Mouse (Mus musculus) hindbrain, embryonic 16.5 days (tissue): ENCODE measurements at regions not wholly inside any gene's neighbourhood (a gene's known extent, or its start where the extent isn't known, plus 50 kb on each side); places are given as distances from the start of the nearest gene placed in this dataset.

ENCODE experiments used
- ATAC-seq: fragments of 200-750 bp; cut with Nextera tagmentation; 2 replicates; pipeline ENCODE4 v1.8.0; 2017; ENCODE audit warnings: moderate TSS enrichment, moderate library complexity
- H3K27ac ChIP-seq: fragments of 300-500 bp; sonication (generic); 2 replicates; pipeline ENCODE4 v1.5.1; 2014; ENCODE audit warnings: low read depth, mild to moderate bottlenecking, control low read depth, low read length, moderate library complexity
- H3K27me3 ChIP-seq: fragments of 300-500 bp; sonication (generic); replicated peaks from 2 replicates; pipeline ENCODE4 v1.6.1; 2014; ENCODE audit warnings: low read length; ENCODE audit not compliant: control insufficient read depth, insufficient read depth
- H3K36me3 ChIP-seq: fragments of 300-500 bp; sonication (generic); 2 replicates; pipeline ENCODE4 v1.6.1; 2014; ENCODE audit warnings: mild to moderate bottlenecking, low read length, moderate library complexity, mixed read lengths; ENCODE audit not compliant: control insufficient read depth, insufficient read depth
- H3K4me1 ChIP-seq: fragments of 300-500 bp; sonication (generic); 2 replicates; pipeline ENCODE4 v1.6.1; 2014; ENCODE audit warnings: low read depth, low read length; ENCODE audit not compliant: control insufficient read depth, insufficient read depth
- H3K4me2 ChIP-seq: fragments of 300-500 bp; sonication (generic); 2 replicates; pipeline ENCODE4 v1.6.1; 2014; ENCODE audit warnings: mild to moderate bottlenecking, low read length, control low read depth, moderate library complexity
- H3K4me3 ChIP-seq: fragments of 300-500 bp; sonication (generic); 2 replicates; pipeline ENCODE4 v1.5.1; 2014; ENCODE audit warnings: mild to moderate bottlenecking, low read length, control low read depth, moderate library complexity
- H3K9ac ChIP-seq: fragments of 300-500 bp; sonication (generic); 2 replicates; pipeline ENCODE4 v1.6.1; 2014; ENCODE audit warnings: low read depth, mild to moderate bottlenecking, control low read depth, low read length, moderate library complexity
- H3K9me3 ChIP-seq: fragments of 300-500 bp; sonication (generic); 2 replicates; pipeline ENCODE4 v1.6.1; 2014; ENCODE audit warnings: mild to moderate bottlenecking, low read length, moderate library complexity; ENCODE audit not compliant: control insufficient read depth
- WGBS: fragments of 180-500 bp; shearing (Covaris S2); extraction: QIAGEN DNeasy Blood & Tissue Kit; methylation state at CpG from one replicate; pipeline ENCODE4 v1.1.7; 2014; 5-methylcytosine and 5-hydroxymethylcytosine counted together

DNA sequence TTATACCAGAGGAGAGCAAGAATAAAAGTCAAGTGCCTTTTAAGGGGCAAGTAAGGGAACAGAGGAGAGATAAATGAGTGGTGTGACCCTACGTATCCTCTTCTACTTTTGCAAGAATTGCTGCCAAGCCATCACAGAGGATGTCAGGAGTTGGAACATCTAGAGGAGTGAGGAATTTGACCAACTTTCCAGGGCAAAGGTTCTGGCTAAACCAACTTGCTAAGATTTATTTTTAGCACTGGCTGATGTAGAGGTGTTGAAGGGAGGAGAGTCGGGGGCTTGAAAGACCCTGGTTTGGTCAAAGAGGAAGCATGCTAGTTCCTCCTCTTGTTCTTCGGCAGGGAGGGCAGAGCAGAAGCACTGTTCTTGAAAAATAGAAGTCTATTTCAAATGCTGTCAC, 113.8 kb upstream of the Dcbld2 start:
- no peak overlapping the region for H3K4me3 ChIP-seq
- H3K36me3 ChIP-seq: no peaks in the 10 kb centered on the region
- no peaks in the 10 kb centered on the region for H3K4me1 ChIP-seq
- H3K9me3 ChIP-seq: no peaks in the 10 kb centered on the region
- H3K4me2 ChIP-seq: no peak overlapping the region
- H3K27ac ChIP-seq: no peak overlapping the region
- no peaks in the 10 kb centered on the region for H3K27me3 ChIP-seq
- no peak for ATAC-seq
- H3K9ac ChIP-seq: no peak overlapping the region
- WGBS: 90% methylated on average over 3 of the region's 3 CpGs

DNA sequence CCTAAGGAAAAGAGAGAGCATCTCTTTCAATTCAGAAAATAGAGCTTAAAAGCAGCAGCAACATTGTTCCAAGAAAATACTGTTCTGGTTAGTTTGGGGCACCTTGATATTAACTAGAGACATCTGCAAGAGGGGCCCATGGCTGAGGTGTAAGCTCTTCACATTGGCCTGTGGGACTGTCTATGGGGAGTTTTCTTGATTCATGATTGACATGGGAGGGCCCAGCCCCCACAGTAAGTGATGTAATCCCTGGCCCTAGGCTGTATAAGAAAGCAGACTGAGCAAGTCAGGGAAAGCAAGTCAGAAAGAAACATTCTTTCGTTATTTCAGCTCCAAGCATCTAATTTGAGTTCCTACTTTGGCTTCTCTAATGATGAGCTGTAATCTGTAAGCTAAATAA, 113.1 kb upstream of the Dcbld2 start:
- Histone ChIP-seq H3K4me1 (no peaks in the 10 kb centered on the region), H3K9ac (no peak overlapping the region), H3K27me3 (no peaks in the 10 kb centered on the region), H3K9me3 (no peaks in the 10 kb centered on the region), H3K4me3 (no peak overlapping the region), H3K27ac (no peak overlapping the region), H3K4me2 (no peak overlapping the region), H3K36me3 (no peaks in the 10 kb centered on the region)
- 100% methylated on average over 1 of the region's 1 CpGs for WGBS
- ATAC-seq: no peak

DNA sequence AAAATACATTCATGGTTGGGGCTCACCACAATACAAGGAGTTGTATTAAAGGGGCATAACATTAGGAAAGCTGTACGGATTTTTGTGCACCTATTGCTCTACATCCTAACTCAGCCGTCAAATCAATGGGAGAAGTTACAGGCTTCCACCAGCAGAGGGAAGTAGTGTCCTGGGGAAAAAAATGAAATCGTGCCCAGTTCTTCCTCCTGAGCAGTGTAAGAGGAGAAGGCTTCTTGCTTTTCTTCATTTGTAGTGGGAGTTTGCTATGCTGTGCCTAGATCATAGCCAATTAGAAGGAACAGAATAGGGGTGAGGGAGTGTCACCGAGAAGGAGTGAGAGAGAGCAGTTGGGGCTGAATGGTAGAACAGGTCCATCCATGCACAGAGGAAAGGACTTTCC, 108.7 kb upstream of the Dcbld2 start:
- ATAC-seq: peak; percentile 88
- Histone ChIP-seq H3K9me3 (no peaks in the 10 kb centered on the region), H3K27me3 (no peaks in the 10 kb centered on the region), H3K4me1 (no peaks in the 10 kb centered on the region), H3K36me3 (no peaks in the 10 kb centered on the region), H3K4me3 (no peak overlapping the region), H3K4me2 (no peak overlapping the region), H3K9ac (no peak overlapping the region), H3K27ac (no peak overlapping the region)
- WGBS: 12% methylated on average over 4 of the region's 4 CpGs

DNA sequence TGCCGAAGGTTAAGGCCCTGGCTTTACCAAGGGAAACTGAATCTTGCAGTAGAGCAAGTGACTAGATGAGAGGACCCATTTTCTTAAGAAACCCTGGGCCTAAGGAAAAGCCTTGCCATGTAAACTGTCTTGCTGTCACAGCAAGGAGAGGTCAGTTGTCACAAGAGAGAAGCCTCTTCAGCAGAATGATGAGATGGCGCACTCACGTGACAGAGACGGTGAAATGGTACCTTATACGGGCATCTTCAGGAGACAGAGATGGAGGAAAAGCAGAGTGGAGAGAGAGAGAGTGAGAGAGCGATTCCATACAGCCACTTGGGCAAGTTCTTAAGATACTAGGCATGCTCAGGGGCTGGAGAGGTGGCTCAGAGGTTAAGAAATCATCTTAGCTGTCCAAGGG, 108.1 kb upstream of the Dcbld2 start:
- Histone ChIP-seq H3K9me3 (no peaks in the 10 kb centered on the region), H3K27me3 (no peaks in the 10 kb centered on the region), H3K4me2 (no peak overlapping the region), H3K4me3 (no peak overlapping the region), H3K27ac (no peak overlapping the region), H3K9ac (no peak overlapping the region), H3K36me3 (no peaks in the 10 kb centered on the region), H3K4me1 (no peaks in the 10 kb centered on the region)
- ATAC-seq: no peak
- 94% methylated on average over 6 of the region's 6 CpGs for WGBS

DNA sequence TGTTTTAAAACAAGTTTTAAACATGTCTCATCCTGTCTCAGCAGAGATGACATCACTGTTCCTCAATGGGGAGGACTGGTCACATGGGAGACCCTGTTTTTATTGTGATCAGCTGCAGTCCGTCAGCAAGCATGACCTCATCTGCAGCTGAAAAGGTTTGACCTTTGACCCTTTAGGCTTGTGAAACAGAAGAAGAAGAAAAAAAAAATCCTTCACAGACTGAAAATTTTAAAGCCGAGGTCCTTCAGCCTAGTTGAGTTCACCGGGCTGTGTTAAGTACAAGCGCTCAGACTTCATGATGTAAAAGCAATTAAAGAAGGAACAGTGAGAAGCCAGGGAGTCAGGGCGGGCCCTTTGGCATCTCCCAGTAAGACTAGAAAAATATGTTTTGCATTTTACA, 104.7 kb upstream of the Dcbld2 start:
- Histone ChIP-seq H3K9ac (no peak overlapping the region), H3K36me3 (no peaks in the 10 kb centered on the region), H3K4me1 (no peaks in the 10 kb centered on the region), H3K4me3 (no peak overlapping the region), H3K4me2 (no peak overlapping the region), H3K27me3 (no peaks in the 10 kb centered on the region), H3K27ac (no peak overlapping the region), H3K9me3 (0 out of 2 replicates have a peak, but pooled peaks cover 2% of the 10 kb centered on the region)
- WGBS: 18% methylated on average over 5 of the region's 5 CpGs
- ATAC-seq: no peak

DNA sequence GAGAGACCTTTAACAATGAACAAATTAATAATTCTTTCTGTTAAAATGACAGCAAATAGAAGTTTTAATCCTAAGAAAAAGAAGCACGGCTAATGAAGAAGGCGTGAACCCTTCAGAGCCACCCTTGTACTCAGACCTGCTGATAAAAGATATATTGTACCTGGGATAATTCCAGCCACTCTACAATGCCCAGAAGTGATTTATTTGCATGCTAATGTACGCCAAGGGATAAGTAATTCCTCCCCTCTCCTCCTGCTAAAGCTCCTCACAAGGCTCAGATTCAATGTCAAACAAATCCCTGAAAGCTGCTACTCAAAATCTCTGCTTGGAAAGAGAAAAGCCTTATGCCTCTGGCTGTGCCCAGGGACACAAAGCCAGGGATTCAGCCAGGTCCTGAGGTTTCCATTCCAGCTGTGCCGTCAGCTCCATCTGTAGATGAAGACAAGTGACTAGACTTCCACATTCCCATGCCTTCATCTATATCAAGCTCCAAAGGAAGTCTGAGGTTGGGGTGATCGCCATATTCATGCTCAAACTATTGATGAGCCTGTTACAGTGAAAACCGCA, 91.3 kb upstream of the Dcbld2 start:
- Histone ChIP-seq H3K4me1 (no peaks in the 10 kb centered on the region), H3K9ac (no peak overlapping the region), H3K27ac (no peak overlapping the region), H3K4me2 (no peak overlapping the region), H3K27me3 (no peaks in the 10 kb centered on the region), H3K36me3 (no peaks in the 10 kb centered on the region), H3K4me3 (no peak overlapping the region), H3K9me3 (no peaks in the 10 kb centered on the region)
- 64% methylated on average over 6 of the region's 6 CpGs for WGBS
- ATAC-seq: no peak

DNA sequence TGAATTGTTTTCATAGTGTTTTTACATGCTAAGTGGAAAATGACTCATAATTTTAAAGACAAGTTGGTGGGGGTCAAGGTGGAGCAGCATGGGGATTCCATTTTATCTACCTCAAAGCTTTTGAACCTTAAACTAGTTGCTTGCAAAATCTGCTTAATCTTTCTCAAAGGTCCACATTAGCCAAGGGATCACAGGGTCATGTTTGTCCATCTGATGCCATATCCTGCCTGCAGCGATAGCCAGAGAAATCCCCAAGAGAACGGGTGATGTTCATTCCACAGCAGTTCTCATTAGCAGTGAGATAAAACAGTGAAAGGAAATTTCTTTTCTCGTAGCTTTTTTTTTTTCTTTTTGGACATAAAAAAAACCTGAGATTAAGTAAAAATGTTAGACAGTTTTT, 77.2 kb upstream of the Dcbld2 start:
- H3K4me2 ChIP-seq: no peak overlapping the region
- 0 out of 2 replicates have a peak, but pooled peaks cover 2% of the 10 kb centered on the region for H3K9me3 ChIP-seq
- no peaks in the 10 kb centered on the region for H3K27me3 ChIP-seq
- H3K27ac ChIP-seq: no peak overlapping the region
- H3K4me3 ChIP-seq: no peak overlapping the region
- no peak for ATAC-seq
- no peaks in the 10 kb centered on the region for H3K4me1 ChIP-seq
- 87% methylated on average over 3 of the region's 3 CpGs for WGBS
- H3K9ac ChIP-seq: no peak overlapping the region
- no peaks in the 10 kb centered on the region for H3K36me3 ChIP-seq

DNA sequence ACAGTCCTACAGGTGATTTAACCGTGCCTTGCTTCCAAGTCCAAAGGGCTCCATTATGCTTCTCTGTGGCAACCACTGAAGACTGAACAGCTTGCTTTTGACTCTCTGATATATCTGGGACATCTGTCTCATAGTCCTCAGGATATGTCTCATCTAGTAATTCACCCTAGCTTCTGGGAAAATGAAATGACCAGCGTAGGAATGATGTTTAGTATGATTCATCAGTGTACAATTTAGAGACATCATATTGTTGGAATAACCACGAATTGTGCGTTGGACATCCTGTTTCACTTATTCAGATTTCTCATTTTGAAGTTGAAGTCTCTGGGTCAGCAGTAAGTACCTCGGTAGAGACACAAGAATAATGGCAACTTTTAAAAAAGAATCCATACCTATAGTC, 64.3 kb upstream of the Dcbld2 start:
- Histone ChIP-seq H3K9ac (no peak overlapping the region), H3K36me3 (no peaks in the 10 kb centered on the region), H3K4me3 (no peak overlapping the region), H3K9me3 (no peaks in the 10 kb centered on the region), H3K4me1 (no peaks in the 10 kb centered on the region), H3K4me2 (no peak overlapping the region), H3K27ac (no peak overlapping the region), H3K27me3 (no peaks in the 10 kb centered on the region)
- ATAC-seq: no peak
- WGBS: 92% methylated on average over 5 of the region's 5 CpGs

DNA sequence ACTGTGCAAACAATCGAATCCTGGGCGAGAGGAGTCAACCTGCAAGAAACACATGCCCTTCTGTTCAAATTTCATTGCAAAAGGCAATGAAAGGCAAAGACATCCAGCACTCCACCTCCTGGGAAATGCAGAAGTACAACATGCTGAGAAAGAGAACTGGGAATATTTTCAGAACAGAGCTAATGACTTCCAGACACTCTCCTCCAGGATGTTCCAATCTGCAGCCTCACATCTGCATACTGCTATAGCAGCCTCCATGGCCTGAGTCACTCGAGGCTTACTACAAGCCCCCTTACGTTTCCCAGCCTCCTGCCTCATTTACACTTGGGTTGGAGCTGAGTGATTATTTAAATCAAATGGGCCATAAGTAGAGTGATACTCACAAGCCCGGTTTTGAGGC, 58.9 kb upstream of the Dcbld2 start:
- WGBS: 33% methylated on average over 5 of the region's 5 CpGs

DNA sequence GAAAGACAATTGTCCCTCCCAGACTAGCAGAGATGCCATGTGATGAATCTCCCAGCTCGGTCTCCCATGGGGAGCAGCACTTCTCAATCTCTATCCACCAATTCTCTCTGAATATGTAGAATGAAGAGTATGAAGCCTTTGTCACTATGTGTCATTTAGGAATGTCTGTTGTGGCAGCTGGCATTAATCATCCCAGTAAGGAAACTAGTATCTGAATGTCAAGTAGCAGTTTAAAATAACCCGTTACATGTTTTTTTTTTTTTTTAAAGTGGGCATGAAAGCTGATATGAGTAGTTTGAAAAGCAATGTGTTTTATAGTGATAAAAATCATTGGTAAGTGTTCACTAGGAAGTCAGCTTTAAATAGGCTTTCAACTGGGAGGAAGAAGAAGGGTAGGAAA, 58.4 kb upstream of the Dcbld2 start:
- Histone ChIP-seq H3K4me3 (no peak overlapping the region), H3K4me1 (peaks cover 3% of the 10 kb centered on the region; the same call in 1 of the 2 replicates), H3K27me3 (no peaks in the 10 kb centered on the region), H3K9me3 (no peaks in the 10 kb centered on the region), H3K4me2 (no peak overlapping the region), H3K9ac (no peak overlapping the region), H3K27ac (no peak overlapping the region), H3K36me3 (no peaks in the 10 kb centered on the region)
- no peak for ATAC-seq
- WGBS: 41% methylated on average over 2 of the region's 2 CpGs

More for the DNA sequence above, 58.9 kb upstream of the Dcbld2 start:
- H3K27me3 ChIP-seq: no peaks in the 10 kb centered on the region
- no peaks in the 10 kb centered on the region for H3K36me3 ChIP-seq
- H3K4me3 ChIP-seq: no peak overlapping the region
- no peak for ATAC-seq
- peaks cover under 1% of the 10 kb centered on the region; the same call in 1 of the 2 replicates for H3K4me1 ChIP-seq
- H3K4me2 ChIP-seq: no peak overlapping the region
- H3K27ac ChIP-seq: no peak overlapping the region
- H3K9me3 ChIP-seq: no peaks in the 10 kb centered on the region
- H3K9ac ChIP-seq: no peak overlapping the region
